Mouse (Mus musculus): ENCODE results near the gene 1700020N01Rik. TPM values are rescaled to one million over a fixed set of nuclear protein-coding genes. Genes with fewer than 3 reads are reported as not detected.
A peak's percentile ranks its signal among the peaks of the same experiment; 100 is the strongest.

1700020N01Rik gene
- polyA plus RNA-seq, 1 experiment from 2014 or later: not detected

DNA sequence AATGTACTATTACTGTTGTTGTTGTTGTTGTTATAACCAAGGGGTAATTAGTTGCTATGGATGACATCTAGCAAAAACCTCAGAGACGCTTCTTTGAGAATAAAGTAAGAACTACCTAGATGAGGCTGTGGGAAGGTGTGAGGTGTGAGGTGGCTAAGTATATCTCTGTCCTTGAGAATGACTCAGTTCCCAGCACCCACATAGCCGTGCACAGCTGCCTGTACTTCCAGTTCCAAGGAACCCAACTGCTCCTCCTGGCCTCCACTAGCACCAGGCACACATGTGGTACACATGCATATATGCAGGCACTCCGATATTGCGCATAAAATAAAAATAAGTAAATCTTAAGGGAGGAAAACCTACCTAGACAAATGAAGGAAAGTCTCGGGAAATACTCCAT, 28.8 kb upstream of the 1700020N01Rik start:
- H3K27ac ChIP-seq: no peak overlapping the region
- no peak overlapping the region for H3K4me3 ChIP-seq
- ATAC-seq (ENCODE audit: insufficient number of reproducible peaks, low FRiP score, low TSS enrichment, low read depth): no peak

DNA sequence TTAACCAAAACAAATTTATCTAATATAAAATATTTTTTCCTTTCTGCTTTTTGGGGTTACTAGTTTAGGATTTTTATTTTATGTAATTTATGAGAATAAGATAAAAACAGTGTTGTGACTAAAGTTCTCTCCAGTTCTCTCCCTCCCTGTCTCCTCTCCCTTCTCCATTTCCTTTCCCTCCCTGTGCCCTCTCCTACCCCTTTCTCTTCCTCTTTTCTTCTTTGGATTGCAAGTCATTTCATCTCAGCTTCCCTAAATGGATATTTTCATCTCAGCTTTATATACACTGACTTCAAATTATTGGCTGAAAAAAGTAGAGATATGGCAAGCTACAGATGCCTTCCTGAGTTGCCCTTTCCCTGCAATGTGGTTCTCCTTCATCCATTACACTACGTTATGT, 26.9 kb upstream of the 1700020N01Rik start:
- no peak for ATAC-seq (ENCODE audit: insufficient number of reproducible peaks, low FRiP score, low TSS enrichment, low read depth)
- no peaks in the 10 kb centered on the region for H3K4me1 ChIP-seq
- 93% methylated on average over 1 of the region's 1 CpGs for WGBS

More for the DNA sequence above, 28.8 kb upstream of the 1700020N01Rik start:
- no peaks in the 10 kb centered on the region for H3K9me3 ChIP-seq
- 86% methylated on average over 5 of the region's 5 CpGs for WGBS
- no peaks in the 10 kb centered on the region for H3K36me3 ChIP-seq
- peaks cover 8% of the 10 kb centered on the region; the same call in 1 of the 2 replicates for H3K4me1 ChIP-seq
- no peaks in the 10 kb centered on the region for H3K27me3 ChIP-seq
- H3K4me2 ChIP-seq: no peak overlapping the region
- H3K9ac ChIP-seq: no peak overlapping the region

DNA sequence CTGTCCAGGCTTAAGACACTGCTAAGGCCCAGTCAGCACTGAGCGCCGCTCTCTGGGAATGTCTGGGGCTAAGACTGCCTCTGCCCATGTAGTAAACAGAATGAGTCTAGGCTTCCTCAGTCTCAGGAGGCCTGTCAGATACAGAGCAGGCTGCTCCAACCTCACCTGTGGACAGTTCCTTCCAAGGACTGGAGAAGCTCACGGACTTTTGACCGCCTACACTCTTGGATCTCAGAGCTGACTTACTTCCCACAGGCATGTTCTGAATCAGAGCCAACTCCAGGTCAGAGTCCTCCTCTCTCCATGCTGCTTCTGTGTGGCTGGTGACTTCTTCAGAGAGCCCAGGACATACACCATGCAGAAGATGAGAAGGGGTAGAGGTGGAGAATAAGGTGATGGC, 21.3 kb upstream of the 1700020N01Rik start:
- no peaks in the 10 kb centered on the region for H3K9me3 ChIP-seq
- H3K9ac ChIP-seq: no peak overlapping the region
- no peak overlapping the region for H3K27ac ChIP-seq
- no peaks in the 10 kb centered on the region for H3K4me1 ChIP-seq
- H3K4me3 ChIP-seq: no peak overlapping the region
- no peaks in the 10 kb centered on the region for H3K27me3 ChIP-seq
- no peak for ATAC-seq (ENCODE audit: insufficient number of reproducible peaks, low FRiP score, low TSS enrichment, low read depth)
- WGBS: 86% methylated on average over 4 of the region's 4 CpGs
- no peak overlapping the region for H3K4me2 ChIP-seq
- no peaks in the 10 kb centered on the region for H3K36me3 ChIP-seq

More for the DNA sequence above, 26.9 kb upstream of the 1700020N01Rik start:
- Histone ChIP-seq H3K36me3 (no peaks in the 10 kb centered on the region), H3K9ac (no peak overlapping the region), H3K4me2 (no peak overlapping the region), H3K9me3 (no peaks in the 10 kb centered on the region), H3K4me3 (no peak overlapping the region), H3K27ac (no peak overlapping the region), H3K27me3 (no peaks in the 10 kb centered on the region)

DNA sequence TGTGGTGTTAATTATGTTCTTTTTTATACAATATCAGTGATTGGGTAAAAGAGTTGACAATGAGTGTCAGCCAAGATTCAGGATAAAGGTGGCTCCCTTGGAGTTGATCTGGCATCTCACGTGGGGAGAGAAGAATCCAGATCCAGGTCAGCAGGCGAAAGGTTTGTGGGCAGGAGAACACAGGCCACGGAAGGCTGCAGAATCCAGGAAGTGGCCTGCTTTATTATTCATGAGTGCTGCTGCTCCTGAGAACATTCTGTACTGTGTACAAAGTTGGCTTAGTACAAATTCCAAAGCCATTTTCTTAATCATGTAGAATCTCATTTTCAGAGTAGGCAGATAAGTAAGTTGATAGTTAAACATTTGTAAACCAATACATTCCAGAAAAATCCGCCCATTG, 19.2 kb upstream of the 1700020N01Rik start:
- WGBS: 82% methylated on average over 4 of the region's 4 CpGs
- Histone ChIP-seq H3K36me3 (no peaks in the 10 kb centered on the region), H3K27ac (no peak overlapping the region), H3K9me3 (no peaks in the 10 kb centered on the region), H3K4me3 (no peak overlapping the region), H3K4me1 (no peaks in the 10 kb centered on the region), H3K27me3 (no peaks in the 10 kb centered on the region), H3K4me2 (no peak overlapping the region), H3K9ac (no peak overlapping the region)
- no peak for ATAC-seq (ENCODE audit: insufficient number of reproducible peaks, low FRiP score, low TSS enrichment, low read depth)

DNA sequence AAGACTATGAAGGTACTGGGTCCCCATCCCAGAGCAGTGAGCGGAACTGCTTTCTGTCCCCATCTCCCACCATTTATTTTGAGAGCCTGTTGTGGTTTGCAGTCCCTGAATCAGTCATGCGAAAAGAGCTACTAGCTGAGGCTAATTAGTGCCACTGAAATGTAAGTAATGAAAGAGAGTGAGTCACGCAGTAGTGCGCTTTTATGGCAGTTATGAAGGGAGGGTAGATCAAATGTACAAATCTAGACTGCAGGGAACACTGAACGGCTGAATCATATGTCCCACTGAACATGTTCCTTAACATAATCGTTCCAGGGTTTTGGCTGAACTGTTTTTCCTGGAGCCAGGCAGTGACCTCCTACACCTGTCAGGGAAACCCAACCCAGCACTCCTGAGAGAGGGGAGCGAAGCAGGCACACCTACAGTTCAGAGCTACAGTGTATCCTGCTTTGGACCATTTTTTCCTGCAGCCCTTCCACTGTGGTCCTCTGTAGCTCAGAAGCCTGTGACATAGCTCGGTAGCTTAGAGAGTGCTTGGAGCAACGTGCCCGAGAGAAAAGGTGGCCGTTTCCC, 17.1 kb upstream of the 1700020N01Rik start:
- 66% methylated on average over 11 of the region's 11 CpGs for WGBS
- no peak overlapping the region for H3K27ac ChIP-seq
- no peaks in the 10 kb centered on the region for H3K9me3 ChIP-seq
- H3K4me3 ChIP-seq: no peak overlapping the region
- no peaks in the 10 kb centered on the region for H3K36me3 ChIP-seq
- ATAC-seq (ENCODE audit: insufficient number of reproducible peaks, low FRiP score, low TSS enrichment, low read depth): no peak
- H3K27me3 ChIP-seq: no peaks in the 10 kb centered on the region
- H3K4me2 ChIP-seq: no peak overlapping the region
- no peaks in the 10 kb centered on the region for H3K4me1 ChIP-seq
- H3K9ac ChIP-seq: no peak overlapping the region

DNA sequence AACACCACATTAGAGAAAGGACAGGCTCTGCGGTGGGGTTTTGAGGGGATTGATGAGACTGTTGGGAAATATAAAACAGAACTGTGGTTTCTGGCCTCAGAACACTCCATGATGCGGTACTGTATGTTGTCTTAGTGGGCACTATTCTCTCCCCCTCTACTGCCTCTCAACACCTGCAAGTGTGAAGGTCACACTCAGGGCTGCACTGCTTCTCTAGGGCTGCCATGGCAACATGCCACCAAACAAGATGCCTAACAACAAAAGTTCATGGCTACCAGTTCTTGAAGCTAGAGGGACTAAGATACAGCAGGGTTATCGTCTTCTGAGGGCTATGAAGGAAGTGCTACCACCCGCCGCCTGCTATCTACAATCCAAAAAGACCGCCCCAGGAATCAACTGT, 15.1 kb upstream of the 1700020N01Rik start:
- no peaks in the 10 kb centered on the region for H3K27me3 ChIP-seq
- no peak overlapping the region for H3K27ac ChIP-seq
- no peaks in the 10 kb centered on the region for H3K9me3 ChIP-seq
- H3K4me3 ChIP-seq: no peak overlapping the region
- H3K36me3 ChIP-seq: no peaks in the 10 kb centered on the region
- no peak for ATAC-seq (ENCODE audit: insufficient number of reproducible peaks, low FRiP score, low TSS enrichment, low read depth)
- WGBS: 88% methylated on average over 6 of the region's 6 CpGs
- no peak overlapping the region for H3K9ac ChIP-seq
- H3K4me1 ChIP-seq: no peaks in the 10 kb centered on the region
- H3K4me2 ChIP-seq: no peak overlapping the region

DNA sequence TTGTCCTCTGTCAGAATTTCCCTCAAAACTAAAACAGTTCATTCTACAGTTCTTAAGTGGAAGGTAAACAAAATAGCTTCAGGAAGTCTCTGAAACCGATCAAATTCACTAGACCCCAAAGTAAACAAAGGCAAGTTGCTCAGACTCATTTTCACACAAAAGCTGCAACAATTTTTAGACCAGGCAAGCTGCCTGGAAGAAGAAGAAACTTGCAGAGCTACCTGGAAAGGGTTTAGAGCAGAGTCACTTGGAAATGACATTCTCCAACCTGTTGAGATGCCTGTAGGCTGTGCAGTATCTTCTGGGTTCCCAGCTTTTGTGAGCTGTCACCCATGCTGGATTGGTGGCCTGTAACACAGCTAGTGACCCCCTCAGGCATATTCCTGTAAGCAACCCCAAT, 11.4 kb upstream of the 1700020N01Rik start:
- Histone ChIP-seq H3K36me3 (no peaks in the 10 kb centered on the region), H3K9ac (no peak overlapping the region), H3K27ac (no peak overlapping the region), H3K9me3 (no peaks in the 10 kb centered on the region), H3K4me1 (no peaks in the 10 kb centered on the region), H3K27me3 (no peaks in the 10 kb centered on the region), H3K4me3 (no peak overlapping the region), H3K4me2 (no peak overlapping the region)
- ATAC-seq (ENCODE audit: insufficient number of reproducible peaks, low FRiP score, low TSS enrichment, low read depth): no peak
- WGBS: 85% methylated on average over 1 of the region's 1 CpGs

DNA sequence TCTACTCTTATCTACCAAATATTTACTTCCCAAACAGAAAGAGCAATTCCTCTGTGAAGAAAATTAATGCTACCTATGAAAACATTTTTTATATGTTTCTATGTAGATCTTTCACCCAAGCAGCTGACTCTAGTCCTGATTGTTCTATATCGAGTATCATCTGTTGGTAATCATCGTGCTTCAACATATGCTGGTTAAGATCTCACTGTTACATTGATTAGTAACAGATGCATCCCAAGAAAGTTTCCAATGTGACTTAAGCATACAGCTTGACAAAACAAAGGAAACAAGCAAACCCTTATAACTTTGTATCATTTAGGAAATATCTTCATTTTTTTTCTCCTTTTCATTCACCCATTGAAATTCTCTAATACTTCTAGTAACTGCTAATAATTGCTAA, 5.9 kb upstream of the 1700020N01Rik start:
- H3K4me3 ChIP-seq: no peak overlapping the region
- no peaks in the 10 kb centered on the region for H3K36me3 ChIP-seq
- WGBS: 41% methylated on average over 2 of the region's 2 CpGs
- no peak for ATAC-seq (ENCODE audit: insufficient number of reproducible peaks, low FRiP score, low TSS enrichment, low read depth)
- no peak overlapping the region for H3K4me2 ChIP-seq
- H3K27me3 ChIP-seq: no peaks in the 10 kb centered on the region
- no peak overlapping the region for H3K9ac ChIP-seq
- H3K27ac ChIP-seq: no peak overlapping the region
- no peaks in the 10 kb centered on the region for H3K4me1 ChIP-seq
- H3K9me3 ChIP-seq: no peaks in the 10 kb centered on the region

DNA sequence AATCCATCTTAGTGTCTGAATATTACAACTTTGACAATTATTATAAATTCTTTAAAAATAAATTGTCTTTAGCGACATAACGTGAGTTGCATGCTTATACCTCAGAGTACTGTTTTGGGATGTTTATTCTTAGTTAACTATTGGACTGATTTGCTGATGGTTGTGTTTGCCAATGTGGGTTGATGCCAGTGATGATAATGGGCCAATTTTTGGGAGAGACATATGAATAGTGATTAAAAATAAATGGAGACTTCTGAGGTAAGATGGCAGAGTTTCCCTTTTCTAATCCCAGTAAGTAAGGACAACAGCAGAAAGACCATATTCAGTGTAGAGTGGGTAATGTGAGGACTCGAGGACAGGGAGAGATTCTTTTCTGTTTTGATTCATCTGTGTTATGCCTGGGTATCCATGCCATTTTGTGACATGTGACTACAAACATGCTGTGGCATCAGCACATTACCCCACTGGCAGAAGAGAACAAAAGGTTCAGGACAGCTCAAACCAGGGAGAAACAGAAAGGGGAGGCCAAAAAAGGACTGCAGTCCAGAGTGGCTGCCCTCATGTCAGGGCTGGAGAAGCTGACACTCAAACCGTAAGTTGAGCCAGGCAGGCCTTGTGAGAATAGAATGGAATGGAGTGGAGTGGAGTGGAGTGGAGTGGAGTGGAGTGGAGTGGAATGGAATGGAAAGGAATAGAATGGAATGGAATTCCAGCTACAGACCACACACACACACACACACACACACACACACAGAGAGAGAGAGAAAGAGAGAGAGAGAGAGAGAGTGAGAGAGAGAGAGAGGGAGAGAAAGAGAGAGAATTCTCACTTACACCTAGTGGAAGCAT, 4.7 kb upstream of the 1700020N01Rik start:
- H3K27me3 ChIP-seq: no peaks in the 10 kb centered on the region
- H3K36me3 ChIP-seq: no peaks in the 10 kb centered on the region
- H3K4me1 ChIP-seq: no peaks in the 10 kb centered on the region
- no peak overlapping the region for H3K4me3 ChIP-seq
- no peak for ATAC-seq (ENCODE audit: insufficient number of reproducible peaks, low FRiP score, low TSS enrichment, low read depth)
- no peak overlapping the region for H3K27ac ChIP-seq
- no peak overlapping the region for H3K4me2 ChIP-seq
- no peak overlapping the region for H3K9ac ChIP-seq
- H3K9me3 ChIP-seq: no peaks in the 10 kb centered on the region
- WGBS: 78% methylated on average over 4 of the region's 4 CpGs

DNA sequence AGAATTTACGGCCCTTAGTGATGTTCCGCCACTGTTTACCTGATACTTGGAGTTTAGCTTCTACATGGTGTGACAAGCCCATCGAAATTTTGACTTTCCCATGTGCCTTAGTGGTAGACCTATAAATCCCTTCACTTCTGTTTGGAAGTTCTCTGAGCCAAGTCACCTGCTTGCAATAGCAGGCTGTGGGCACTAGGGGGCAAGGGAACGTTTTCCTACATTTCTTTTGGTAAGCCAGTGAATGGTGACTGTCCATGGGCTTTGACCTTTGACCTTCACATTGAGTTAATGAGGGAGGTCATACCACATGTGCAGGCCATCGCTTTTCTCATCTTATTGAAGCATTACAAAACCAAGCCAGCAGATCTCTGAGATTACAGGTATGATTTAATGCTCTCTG, 8.0 kb downstream of the 1700020N01Rik start:
- Histone ChIP-seq H3K9ac (no peak overlapping the region), H3K4me2 (no peak overlapping the region), H3K27ac (no peak overlapping the region), H3K4me3 (no peak overlapping the region), H3K27me3 (no peaks in the 10 kb centered on the region), H3K9me3 (no peaks in the 10 kb centered on the region), H3K4me1 (peaks cover 14% of the 10 kb centered on the region), H3K36me3 (no peaks in the 10 kb centered on the region)
- ATAC-seq (ENCODE audit: insufficient number of reproducible peaks, low FRiP score, low TSS enrichment, low read depth): no peak
- 32% methylated on average over 5 of the region's 5 CpGs for WGBS

DNA sequence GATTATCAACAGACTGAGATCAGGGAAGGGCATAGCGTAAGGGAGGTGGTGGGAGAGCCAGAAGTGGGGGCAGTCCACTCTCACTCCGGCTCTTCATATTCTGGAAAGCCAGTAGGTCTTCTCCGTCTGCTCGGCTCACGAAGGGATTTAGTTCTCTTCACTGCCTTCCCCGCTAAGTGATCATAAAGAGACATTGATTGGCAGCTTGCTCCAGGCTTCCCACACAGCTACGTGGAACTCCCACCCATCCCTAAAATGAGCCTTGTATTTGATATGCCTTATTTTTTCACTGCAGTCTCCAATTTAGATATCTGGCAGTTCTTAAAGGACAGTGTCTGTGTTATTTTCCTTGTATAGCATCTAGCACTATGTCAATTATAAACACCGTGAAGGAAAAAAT, 11.5 kb downstream of the 1700020N01Rik start:
- H3K9me3 ChIP-seq: no peaks in the 10 kb centered on the region
- no peak overlapping the region; the same call in 1 of the 2 replicates for H3K27ac ChIP-seq
- no peak overlapping the region for H3K4me2 ChIP-seq
- WGBS: 53% methylated on average over 8 of the region's 8 CpGs
- H3K4me3 ChIP-seq: no peak overlapping the region
- peaks cover 14% of the 10 kb centered on the region for H3K4me1 ChIP-seq
- H3K27me3 ChIP-seq: no peaks in the 10 kb centered on the region
- H3K9ac ChIP-seq: no peak overlapping the region
- ATAC-seq (ENCODE audit: insufficient number of reproducible peaks, low FRiP score, low TSS enrichment, low read depth): no peak
- no peaks in the 10 kb centered on the region for H3K36me3 ChIP-seq

DNA sequence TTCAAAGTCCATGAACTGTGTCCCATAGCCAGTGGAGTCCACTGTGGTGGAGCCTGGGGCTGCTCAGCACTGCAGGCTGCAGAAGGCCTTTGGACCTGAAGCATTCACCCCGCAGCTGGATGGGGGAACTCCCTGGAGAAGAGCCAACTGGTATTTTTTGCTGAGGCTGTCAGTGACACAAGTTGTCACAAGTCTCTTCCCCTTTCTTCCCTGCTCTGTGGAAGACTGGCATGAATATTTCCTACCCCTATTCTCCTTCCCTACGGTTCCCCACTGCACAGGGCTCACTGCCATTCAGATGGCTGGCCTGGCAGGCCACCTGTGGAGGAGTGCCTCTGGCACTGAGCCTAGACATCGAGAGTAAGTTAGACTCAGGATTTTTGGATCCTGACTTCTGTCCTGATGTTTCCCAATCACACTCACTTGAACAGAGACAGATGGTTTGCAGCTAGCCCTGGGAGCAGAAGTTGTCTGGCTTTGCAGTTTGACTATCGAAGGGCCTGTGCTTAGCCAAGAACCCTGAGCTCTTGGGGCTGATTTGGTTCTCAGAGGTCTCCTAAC, 12.1 kb downstream of the 1700020N01Rik start:
- peak; percentile 42; the same call in 1 of the 2 replicates for ATAC-seq (ENCODE audit: insufficient number of reproducible peaks, low FRiP score, low TSS enrichment, low read depth)
- WGBS: 15% methylated on average over 4 of the region's 4 CpGs
- H3K9me3 ChIP-seq: no peaks in the 10 kb centered on the region
- no peaks in the 10 kb centered on the region for H3K27me3 ChIP-seq
- H3K27ac ChIP-seq: peak overlapping the region; percentile 72
- no peak overlapping the region for H3K4me3 ChIP-seq
- peaks cover 14% of the 10 kb centered on the region for H3K4me1 ChIP-seq
- H3K36me3 ChIP-seq: no peaks in the 10 kb centered on the region
- no peak overlapping the region for H3K9ac ChIP-seq
- H3K4me2 ChIP-seq: no peak overlapping the region
